Mouse (Mus musculus): ENCODE data around the gene Tm9sf1. TPM values are rescaled to one million over a fixed set of nuclear protein-coding genes. Genes with fewer than 3 reads are reported as not detected.

Tm9sf1 gene
- total RNA-seq (2023), result 43.9 TPM

DNA sequence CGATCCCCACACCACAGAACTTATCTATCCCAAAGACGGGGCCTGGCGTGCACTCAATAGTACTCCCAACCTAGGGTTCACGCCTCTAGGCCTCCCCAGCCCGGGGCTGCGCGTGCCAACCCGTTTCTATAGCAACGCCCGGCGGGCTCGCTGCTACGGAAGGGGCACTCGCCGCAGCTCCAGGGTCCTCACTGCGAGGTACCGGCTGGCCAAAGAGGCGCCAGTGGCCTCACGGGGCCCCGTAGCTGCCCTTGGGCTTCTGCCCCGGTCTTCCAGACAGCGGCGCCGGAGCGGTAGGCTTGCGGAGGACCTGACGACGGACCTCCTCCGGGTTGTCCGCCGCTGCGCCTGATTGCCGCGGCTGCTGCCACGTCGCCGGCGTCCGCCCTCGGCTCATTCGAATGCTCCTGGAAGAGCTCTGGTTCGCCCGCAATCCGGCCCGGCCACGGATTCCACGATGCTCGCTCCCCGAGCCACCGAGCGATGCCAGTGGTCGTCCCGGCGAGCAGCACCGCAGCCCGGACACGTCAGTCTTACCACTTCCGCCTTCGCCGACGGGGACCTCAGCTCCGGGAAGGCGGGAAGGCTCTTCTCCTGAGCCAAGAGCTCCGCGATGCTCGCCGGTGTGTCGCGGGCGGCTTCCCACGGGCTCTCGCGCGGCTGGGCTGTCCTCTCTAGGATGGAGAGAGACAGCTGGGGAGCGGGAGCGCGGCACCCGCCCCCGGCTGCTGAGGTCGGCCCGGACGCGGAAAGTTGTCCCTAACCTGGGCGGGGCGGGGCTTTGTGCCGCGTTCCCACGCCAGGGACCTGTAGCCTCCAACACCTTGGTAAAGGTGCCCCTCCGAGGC lies at the start of gene Tm9sf1:
Gene Tm9sf1 (minus strand): TSS at position 747 of the 848 bp plus-strand sequence.

DNA sequence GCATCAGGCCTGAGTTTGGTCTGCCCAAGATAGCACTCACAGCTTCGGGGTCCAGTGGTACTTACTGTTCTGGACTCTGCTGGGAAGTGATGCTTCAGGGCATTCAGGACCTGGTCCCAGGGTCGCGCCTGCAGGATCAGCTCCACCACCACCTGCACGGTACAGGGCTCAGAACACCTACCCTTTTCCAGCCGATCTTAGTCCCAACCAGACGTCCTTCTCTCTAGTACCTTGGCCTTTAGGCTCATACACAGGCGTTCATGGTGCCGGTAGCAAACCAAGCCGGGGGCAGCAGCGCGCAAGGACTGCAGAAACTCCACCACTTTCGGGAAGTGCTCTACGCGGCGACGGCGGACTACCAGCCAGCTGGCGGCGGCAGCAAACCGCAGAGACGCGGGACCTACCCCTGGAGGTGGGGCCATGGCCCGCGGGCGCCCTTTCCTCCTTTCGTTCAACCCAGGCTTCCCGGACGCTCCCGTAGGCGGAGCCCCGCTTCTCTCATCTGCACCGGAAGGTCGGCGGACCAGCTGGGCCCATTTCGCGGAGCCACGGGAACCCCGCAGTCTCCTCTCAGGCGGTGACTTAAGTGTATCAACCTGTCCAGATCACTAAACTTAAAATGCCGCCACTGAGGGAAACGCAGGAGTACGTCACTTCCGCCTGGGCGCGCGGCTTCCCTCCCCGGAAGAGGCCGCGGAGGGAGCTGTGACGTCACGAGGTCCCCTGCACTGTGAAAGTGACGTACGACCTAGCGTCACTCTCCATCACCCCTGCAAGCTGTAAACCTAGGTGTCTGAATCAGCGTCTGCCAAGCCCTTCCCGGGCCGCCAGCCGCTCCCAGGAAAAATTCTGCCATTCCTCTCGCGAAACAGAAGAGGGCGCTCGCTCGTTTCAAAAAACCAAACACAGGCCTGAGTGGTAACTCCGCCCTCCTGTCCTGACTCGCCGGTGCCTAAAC lies 37.8 kb upstream of the Tm9sf1 start, which contains the start of gene Tinf2:
Gene Tinf2 (minus strand): TSS at position 661 of the 958 bp plus-strand sequence.

DNA sequence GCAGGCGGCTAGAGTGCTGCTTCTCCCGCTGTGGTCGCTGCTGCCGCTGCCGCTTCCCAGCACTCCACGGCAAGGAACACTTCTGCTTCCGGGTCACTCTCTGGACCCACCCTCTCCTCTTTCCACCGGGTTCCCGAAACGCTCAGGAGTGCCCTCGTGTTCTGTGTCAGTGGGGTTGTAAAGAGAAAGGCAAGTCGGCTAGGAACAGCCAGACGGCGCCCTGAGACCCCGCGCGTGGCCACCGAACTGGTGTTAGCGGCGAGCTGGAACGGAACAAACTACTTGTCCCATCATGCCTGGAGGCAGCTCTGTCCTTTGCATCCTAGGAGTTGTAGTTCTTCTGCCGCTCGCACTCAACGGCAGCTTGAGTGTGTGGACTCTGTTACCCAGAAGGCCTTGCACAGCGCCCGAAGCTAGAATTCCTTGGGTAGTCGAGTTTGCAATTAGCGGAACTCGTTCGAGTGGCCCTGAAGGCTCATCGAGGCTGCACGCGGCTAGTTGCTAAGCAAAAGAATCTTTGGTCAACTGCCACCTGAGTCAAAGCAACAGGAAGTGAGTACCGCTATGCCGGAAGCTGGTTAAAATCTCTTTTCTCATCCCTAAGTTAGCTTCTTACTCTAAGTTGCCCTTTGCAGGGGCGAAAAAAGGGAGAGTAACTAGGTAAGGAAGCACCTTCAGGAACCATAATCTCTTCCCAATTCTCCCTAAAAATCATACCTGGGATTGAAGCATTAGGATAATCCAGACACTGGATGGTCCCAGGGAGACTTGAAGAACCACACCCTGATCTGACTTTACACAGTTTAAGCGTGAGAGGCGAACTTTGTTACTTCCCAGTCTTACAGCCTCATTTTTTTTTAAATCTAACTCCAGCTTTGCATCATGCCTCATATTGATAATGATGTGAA lies 28.5 kb upstream of the Tm9sf1 start, which contains the start of the genes Gmpr2 and Nedd8:
Gene Gmpr2 (plus strand): TSS at position 109 of the 908 bp plus-strand sequence.
Gene Nedd8 (minus strand): TSS at position 292 of the 908 bp plus-strand sequence.

DNA sequence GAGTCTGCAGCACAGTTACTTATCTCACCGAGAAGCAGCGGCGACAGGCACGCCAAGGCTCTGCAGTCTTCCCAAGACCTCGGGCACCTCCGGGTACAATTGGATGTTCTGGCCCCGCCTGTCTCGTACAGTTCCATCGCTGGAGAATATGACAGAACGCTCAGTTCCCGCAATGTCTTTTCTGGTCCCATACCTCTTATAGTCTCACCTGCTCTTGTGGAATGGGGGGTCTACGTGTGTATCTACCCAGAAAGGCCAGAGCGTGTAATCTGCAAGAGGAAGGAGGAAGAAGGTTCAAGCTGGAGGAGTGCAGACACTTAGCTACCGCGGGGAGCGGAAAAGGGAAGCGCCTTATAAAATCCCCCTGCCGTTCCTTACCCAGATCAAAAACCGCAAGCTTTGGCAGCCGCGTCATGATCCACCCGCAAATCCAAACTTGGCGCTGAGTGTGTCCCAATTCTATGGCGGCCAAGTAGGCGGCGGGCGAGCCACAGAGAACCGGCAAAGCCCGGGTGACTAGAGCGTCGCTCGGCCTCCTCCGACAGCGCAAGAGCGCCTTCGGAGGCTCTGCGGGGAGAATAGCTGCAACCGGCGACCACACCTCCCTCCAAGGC lies 16.5 kb upstream of the Tm9sf1 start, which contains the start of gene Mdp1:
Gene Mdp1 (minus strand): TSS at position 549 of the 614 bp plus-strand sequence.

DNA sequence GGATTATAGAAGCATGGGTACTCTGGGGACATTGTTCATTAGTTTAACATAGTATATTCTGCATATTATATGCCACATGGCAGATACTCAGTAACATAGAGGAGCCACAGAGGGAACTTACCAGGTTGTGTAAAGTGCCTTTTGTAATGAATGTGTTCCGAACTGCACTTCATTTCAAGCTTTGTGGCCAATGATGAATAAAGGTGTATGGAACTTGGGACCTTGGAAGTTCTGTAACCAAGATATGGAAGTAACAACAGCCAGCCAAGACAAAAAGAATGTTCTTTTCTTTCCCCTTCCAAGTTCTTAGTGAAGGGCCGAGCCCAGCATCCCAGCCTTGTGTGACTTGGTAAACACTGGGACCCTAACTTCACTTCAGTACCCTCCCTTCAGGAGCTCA lies 6.3 kb upstream of the Tm9sf1 start, which contains the start of gene Tssk4:
Gene Tssk4 (plus strand): TSS at position 301 of the 400 bp plus-strand sequence.

DNA sequence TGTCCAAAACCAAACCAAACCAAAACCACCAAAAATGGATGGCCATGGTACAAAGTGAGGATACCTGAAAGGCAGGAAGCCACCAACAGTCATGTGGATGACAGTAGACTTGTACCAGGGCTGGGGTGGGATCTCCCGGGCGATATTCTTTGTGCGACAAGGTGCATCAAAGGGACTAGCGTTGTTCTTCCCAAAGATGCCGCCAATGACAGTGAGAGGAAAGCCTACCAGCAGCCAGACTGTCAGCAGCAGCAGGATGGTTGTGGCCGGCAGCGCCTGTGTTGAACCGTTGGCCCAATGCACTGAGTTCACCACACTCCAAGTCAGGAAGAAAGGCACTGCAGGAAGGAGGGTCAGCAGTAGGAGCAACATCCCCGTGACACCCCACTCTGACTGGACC lies 5.8 kb downstream of the Tm9sf1 start, which contains the start of gene Gm49378:
Gene Gm49378 (minus strand): TSS at position 101 of the 400 bp plus-strand sequence.

DNA sequence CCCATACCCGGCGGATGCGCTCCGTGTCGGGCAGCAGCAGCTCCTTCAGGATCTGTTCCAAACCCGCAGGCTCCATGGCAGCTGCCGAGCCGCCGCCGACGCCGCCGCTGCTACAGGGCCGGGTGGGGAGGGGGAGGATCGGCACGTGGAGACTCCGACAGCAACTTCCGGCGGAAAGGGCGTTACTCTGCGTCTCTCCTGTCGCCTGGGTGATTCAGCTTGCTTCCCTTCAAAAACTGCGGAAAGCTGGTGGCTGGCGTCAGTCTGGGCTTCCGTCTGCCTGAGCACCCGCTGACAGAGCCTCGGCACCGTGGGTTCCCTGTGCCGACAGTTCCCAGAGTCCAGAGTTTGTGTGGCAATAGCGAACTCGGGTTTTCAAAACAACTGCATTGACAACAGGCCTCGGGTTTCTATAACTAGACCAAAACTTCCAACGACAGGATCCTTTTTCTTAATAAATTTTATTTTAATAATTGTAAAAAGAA lies 8.0 kb downstream of the Tm9sf1 start, which contains the start of gene Ipo4:
Gene Ipo4 (minus strand): TSS at position 435 of the 485 bp plus-strand sequence.

DNA sequence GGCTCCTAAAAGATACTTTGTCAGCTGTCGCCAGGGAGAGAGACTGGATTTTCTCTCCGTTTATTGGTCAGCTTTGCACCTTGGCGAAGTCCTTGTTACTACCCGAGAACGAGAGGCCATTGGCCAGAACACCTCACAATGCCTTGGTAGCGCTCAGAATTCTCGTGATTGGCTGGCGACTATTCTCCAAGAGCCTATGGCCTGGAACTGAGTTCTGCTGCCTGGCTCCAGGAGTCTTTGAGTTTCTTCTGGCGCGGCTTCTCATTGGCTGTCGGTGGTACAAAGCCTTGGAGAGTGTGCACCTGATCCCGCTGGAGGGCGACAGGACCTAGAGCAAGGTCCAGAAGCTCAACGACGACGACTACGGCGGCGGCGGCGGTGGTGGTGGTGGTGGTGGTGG lies 25.8 kb downstream of the Tm9sf1 start, which contains the start of gene Rec8:
Gene Rec8 (plus strand): TSS at position 216 of the 400 bp plus-strand sequence.

DNA sequence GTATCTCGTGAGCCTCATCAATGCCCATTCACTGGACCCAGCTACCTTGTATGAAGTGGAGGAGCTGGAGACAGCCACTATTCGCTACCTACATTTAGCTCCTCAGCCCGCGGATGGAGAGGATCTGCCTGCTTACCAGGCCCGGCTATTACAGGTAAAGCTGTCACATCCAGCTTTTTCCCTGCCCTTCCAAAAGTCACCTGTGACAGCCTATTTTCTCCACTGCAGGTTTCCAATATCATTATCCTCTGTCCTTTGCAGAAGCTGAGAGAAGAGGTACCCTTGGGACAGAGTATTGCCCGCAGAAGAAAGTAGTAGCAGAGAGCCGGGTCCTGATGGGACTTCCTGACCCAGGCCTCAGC lies 40.4 kb downstream of the Tm9sf1 start, which contains the start of gene Irf9:
Gene Irf9 (plus strand): TSS at position 301 of the 362 bp plus-strand sequence.

DNA sequence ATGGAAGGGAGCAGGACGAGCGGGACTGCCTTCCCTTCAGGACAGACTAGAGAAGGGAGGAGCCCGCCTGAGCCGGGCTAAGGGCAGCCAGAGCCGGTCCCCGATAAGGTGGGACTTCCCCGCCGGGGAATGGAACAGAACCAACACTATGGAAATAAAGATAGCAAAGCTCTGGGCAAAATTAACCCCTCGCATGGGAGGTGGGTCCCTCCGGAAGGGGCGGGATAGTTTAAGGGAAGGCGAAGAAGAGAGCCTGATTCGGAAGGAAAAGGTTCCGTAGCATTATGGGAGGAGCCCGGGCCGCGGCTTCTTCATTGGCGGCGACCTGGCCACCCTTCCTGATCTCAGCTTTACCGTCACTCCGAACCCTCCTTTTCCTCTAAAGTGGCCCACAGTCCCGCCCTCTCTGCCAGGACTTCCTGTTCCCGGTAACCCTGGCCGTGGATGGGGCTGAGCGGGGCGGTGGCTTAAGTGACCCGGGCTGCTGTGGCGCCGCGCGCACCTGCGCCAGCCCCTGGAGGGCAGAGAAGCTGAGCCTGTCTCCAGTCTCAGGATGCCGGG lies 52.2 kb downstream of the Tm9sf1 start, which contains the start of gene Rnf31:
Gene Rnf31 (plus strand): TSS at position 378 of the 561 bp plus-strand sequence.

DNA sequence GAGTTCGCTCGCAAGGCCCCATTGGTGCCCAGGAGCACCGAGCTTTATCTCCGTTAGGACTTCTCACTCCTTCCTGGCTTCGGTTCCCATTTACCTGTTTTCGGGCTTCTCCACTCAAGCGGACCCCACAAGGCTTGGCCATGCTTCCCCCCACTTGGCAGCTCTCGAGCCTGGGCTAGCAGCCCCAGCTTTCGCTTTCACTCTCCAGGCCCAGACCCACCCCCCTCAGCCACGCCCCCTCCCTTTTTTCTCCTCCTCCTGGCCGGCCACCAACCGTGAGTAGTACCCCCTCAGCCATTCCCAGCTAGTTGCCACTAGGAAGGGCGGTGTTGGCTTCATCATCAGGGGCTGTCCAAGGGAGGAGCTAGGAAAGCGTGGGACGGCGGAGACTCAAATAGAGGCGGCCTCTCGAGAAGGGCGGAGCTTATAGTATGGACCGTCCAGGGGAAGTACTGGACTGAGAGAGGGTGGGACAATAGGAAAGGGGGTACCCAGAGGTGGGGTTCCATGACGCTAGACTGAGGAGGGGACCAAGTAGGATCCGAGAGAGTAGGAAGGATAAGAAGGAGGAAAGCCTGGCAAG lies 52.8 kb downstream of the Tm9sf1 start, which contains the start of gene Psme2:
Gene Psme2 (minus strand): TSS at position 366 of the 583 bp plus-strand sequence.

Other genes with a start within 250 kb of the Tm9sf1 start
- gene Dhrs4, start 165.0 kb downstream of the Tm9sf1 start, total RNA-seq (2023), result 21.3 TPM
- gene Carmil3, start 153.2 kb downstream of the Tm9sf1 start, total RNA-seq (2023), result 1.2 TPM
- gene Cpne6, start 133.4 kb downstream of the Tm9sf1 start, total RNA-seq (2023), result not detected
- not detected for gene Nrl, start 118.8 kb downstream of the Tm9sf1 start, total RNA-seq (2023)
- gene Pck2, start 103.5 kb downstream of the Tm9sf1 start, total RNA-seq (2023), result 16.1 TPM
- gene Dcaf11, start 83.8 kb downstream of the Tm9sf1 start, total RNA-seq (2023), result 92.5 TPM
- 6.4 TPM for gene A730061H03Rik, start 83.4 kb downstream of the Tm9sf1 start, total RNA-seq (2023)
- gene Fitm1, start 68.2 kb downstream of the Tm9sf1 start, total RNA-seq (2023), result not detected
- 263 TPM for gene Psme1, start 65.7 kb downstream of the Tm9sf1 start, total RNA-seq (2023)
- 21.5 TPM for gene Emc9, start 58.5 kb downstream of the Tm9sf1 start, total RNA-seq (2023)
- gene Psme2, start 52.7 kb downstream of the Tm9sf1 start, total RNA-seq (2023), result 386 TPM
- gene Rnf31, start 52.1 kb downstream of the Tm9sf1 start, total RNA-seq (2023), result 96.4 TPM
- 94.6 TPM for gene Irf9, start 40.2 kb downstream of the Tm9sf1 start, total RNA-seq (2023)
- gene Rec8, start 25.8 kb downstream of the Tm9sf1 start, total RNA-seq (2023), result 0.44 TPM
- 71.9 TPM for gene Ipo4, start 7.8 kb downstream of the Tm9sf1 start, total RNA-seq (2023)
- 2.7 TPM for gene Gm49378, start 5.9 kb downstream of the Tm9sf1 start, total RNA-seq (2023)
- gene Tssk4, start 6.4 kb upstream of the Tm9sf1 start, total RNA-seq (2023), result 3.5 TPM
- gene Mdp1, start 16.7 kb upstream of the Tm9sf1 start, total RNA-seq (2023), result 41.7 TPM
- 16.2 TPM for gene Gmpr2, start 28.1 kb upstream of the Tm9sf1 start, total RNA-seq (2023)
- 153 TPM for gene Nedd8, start 28.3 kb upstream of the Tm9sf1 start, total RNA-seq (2023)
- gene Tinf2, start 38.0 kb upstream of the Tm9sf1 start, total RNA-seq (2023), result 111 TPM
- gene Tgm1, start 70.1 kb upstream of the Tm9sf1 start, total RNA-seq (2023), result 2.0 TPM
- gene Rabggta, start 78.5 kb upstream of the Tm9sf1 start, total RNA-seq (2023), result 84.5 TPM
- 18.6 TPM for gene Dhrs1, start 101.9 kb upstream of the Tm9sf1 start, total RNA-seq (2023)
- 22.2 TPM for gene Nop9, start 101.9 kb upstream of the Tm9sf1 start, total RNA-seq (2023)
- not detected for gene Cideb, start 114.7 kb upstream of the Tm9sf1 start, total RNA-seq (2023)
- 0.21 TPM for gene Ltb4r2, start 117.6 kb upstream of the Tm9sf1 start, total RNA-seq (2023)
- 0.41 TPM for gene Ltb4r1, start 122.2 kb upstream of the Tm9sf1 start, total RNA-seq (2023)
- 0.27 TPM for gene Adcy4, start 140.3 kb upstream of the Tm9sf1 start, total RNA-seq (2023)
- 67.6 TPM for gene Ripk3, start 145.1 kb upstream of the Tm9sf1 start, total RNA-seq (2023)
- not detected for gene Nfatc4, start 179.3 kb upstream of the Tm9sf1 start, total RNA-seq (2023)
- 1.0 TPM for gene Nynrin, start 210.2 kb upstream of the Tm9sf1 start, total RNA-seq (2023)
- gene Cbln3, start 240.6 kb upstream of the Tm9sf1 start, total RNA-seq (2023), result not detected
- gene Khnyn, start 241.1 kb upstream of the Tm9sf1 start, total RNA-seq (2023), result 65.3 TPM

All from CD4-positive naive resting alpha-beta T cell, adult 57 days (primary cell).